Mouse (Mus musculus) ovary, adult 18-20 months (tissue): Measurements from ENCODE around the gene Ldlr.
A peak's percentile ranks its signal among the peaks of the same experiment; 100 is the strongest.
"Not testable (repeated sequence)": the region's sequence is repeated elsewhere in the genome, so short reads cannot be mapped to it uniquely, and the experiment has no call there.

Experiments
- DNase-seq: peaks from one replicate; pipeline ENCODE4 v3.0.0; 2022; ENCODE audit warnings: low spot score, mixed read lengths

Ldlr gene

DNA sequence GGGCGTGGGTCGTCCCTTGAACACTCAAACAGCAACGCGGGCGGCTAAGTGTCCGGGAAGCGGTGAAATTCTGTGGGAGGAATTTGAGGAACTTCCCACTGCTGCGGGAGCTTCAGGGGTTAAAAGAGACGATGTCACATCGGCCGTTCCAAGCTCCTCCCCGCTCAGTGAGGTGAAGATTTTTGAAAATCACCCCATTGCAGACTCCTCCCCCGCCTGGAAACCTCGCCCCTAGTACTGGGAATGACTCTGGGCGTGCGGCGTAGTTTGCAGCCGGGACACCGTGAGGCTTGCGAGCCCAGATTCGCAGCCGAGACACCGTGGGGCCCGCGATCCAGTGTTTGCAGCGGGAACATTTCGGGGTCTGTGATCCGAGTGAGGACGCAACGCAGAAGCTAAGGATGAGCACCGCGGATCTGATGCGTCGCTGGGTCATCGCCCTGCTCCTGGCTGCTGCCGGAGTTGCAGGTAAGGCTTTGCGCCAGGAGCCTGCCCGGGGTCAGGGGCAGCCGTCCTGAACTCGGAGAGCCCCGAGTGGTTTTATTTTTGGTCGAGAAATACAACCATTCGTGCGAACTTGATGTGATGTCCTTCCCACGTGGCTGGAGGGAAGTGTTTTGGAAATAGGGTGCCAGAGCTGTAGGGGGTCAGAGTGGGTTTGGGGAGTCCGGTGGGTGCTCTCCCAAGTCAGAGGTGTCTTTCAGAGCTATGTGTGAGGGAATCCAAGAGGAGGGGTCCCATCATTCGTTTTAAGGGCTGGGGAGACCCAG is at the start of gene Ldlr:
Ldlr (plus strand) TSS at position 107 of the 770 bp plus-strand sequence.
- DNase-seq: peak; percentile 83

- DNase-seq: no peak
Observed at GRCm38 (mm10) chr9:21677706-21678105, 45.6 kb upstream of the Ldlr start.

DNA sequence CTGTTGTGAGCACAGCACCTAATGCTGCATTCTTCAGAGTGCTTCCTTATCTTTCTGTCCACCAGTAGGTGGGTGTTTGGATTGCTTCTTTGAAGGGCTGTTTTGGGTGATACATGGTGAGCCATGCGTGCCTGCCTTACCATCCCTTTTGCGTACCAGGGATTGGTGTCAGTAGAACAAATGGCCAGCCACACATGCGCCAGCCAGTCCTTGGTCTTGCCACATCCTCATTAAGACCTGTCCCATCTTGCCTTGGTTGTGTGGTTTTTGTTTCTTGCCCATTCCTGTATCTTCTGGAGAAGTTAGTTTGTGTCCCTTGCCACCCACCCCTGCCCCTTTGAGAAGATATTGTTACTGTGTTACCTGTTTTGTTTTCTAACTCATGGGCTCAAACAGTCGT is 42.8 kb upstream of the Ldlr start:
- no peak for DNase-seq

DNA sequence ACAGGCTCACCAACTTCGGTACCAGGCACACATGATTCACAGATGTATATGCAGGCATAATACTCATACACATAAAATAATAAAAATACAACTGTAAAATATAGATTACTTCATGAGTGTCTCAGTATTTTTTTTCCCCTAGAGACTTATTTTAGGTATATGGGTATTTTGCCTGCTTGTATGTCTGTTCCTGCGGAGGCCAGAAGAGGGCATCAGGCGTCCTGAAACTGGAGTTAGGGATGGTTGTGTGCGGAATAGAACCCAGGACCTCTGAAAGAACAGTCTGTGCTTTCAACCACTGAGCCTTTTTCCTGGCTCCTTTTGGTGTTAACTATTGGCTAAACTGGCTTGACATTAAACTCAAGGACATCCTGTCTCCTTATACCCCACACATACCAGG is 40.5 kb upstream of the Ldlr start:
- no peak for DNase-seq

DNA sequence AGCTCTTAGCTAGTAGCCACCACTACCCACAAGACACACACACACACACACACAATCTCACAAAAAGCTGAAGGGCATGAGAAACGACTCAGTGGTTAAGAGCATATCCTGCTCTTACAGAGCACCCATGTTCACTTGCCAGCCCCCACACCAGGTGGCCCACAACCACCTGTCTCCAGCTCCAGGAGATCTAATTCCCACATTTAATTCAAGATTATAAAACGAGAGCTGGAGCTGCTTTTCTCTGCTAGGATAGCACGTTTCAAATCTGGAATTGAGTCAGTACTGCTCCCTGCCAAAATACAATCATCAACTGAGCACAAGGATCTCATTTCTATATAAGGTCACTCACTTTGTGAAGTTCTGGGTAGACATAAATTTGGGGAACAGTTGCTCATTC is 39.4 kb upstream of the Ldlr start:
- no peak for DNase-seq

- DNase-seq: no peak
Observed at GRCm38 (mm10) chr9:21688554-21688953, 34.7 kb upstream of the Ldlr start.

- DNase-seq: no peak
Observed at GRCm38 (mm10) chr9:21690031-21690430, 33.3 kb upstream of the Ldlr start.

- no peak for DNase-seq
Observed at GRCm38 (mm10) chr9:21691862-21692261, 31.4 kb upstream of the Ldlr start.

- no peak for DNase-seq
Observed at GRCm38 (mm10) chr9:21692491-21692890, 30.8 kb upstream of the Ldlr start.

GRCm38 (mm10) chr9:21694071-21694470 is 29.2 kb upstream of the Ldlr start:
- no peak for DNase-seq

DNA sequence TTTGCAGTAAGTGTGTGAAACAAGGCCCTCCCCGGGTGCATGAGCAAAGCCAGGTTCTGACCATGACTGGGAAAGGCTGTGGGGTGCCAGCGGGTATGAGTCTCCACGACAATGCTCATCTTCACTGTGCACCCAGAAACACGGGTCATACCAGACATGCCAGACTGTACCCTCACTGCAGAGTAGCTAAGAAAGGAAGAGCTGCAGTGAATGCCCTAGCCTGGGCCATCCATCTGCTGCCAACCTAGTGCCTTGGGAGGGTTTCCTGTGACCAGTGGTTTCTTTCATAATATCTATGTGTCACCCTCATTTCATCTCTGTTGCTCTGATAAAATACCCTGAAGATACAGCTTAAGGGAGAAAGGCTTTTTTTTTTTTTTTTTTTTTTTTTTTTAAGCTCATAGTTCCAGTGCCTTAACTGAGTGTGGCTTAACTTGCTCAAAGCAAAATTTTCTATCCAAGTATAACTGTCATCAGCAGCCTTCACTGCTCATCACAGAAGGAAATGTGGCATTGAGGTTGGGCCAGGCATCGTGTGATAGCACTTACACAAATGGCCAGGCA is 28.0 kb upstream of the Ldlr start:
- DNase-seq: no peak

GRCm38 (mm10) chr9:21697121-21697520 is 26.2 kb upstream of the Ldlr start:
- DNase-seq: no peak

GRCm38 (mm10) chr9:21699280-21699679 is 24.0 kb upstream of the Ldlr start:
- DNase-seq: not testable (repeated sequence)

- no peak for DNase-seq
Observed at GRCm38 (mm10) chr9:21701091-21701490, 22.2 kb upstream of the Ldlr start.

DNA sequence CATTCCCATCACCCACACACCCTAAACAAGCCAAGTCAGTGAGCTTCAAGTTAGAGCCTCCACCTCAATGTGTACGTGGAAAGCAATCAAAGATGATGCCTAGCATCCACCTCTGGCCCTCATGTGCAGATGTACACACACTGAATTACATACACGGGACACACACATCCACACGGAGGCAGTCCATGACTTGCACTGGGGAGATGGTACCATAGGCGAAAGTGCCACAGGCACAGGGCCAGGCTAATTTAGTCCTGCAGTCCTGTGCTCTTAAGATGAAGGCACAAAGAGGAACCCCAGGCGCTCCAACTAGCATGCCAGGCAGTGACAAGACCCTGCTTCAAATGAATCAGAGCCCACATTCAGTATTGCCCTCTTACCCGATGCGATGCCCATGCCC is 19.8 kb upstream of the Ldlr start:
- no peak for DNase-seq

DNA sequence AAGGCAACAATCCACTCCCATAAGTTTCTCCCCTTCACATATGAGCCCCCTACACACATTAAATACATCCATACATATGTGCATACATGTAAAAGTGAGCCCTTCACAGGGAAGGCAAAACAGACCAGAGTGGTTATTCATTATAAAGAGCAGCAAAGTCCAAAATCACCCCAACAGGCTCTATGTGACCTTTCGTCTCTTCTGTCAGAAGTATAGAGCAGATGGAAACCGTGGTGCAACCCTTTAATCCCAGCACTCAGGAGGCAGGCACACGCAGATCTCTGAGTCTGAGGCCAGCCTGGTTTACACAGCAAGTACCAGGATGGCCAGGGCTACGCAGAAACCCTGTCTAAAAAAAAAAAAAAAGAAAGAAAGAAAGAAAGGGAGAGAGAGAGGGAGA is 17.2 kb upstream of the Ldlr start:
- no peak for DNase-seq

GRCm38 (mm10) chr9:21706586-21707265 is 16.6 kb upstream of the Ldlr start:
- no peak for DNase-seq

- DNase-seq: no peak
Observed at GRCm38 (mm10) chr9:21709340-21709739, 13.9 kb upstream of the Ldlr start.

DNA sequence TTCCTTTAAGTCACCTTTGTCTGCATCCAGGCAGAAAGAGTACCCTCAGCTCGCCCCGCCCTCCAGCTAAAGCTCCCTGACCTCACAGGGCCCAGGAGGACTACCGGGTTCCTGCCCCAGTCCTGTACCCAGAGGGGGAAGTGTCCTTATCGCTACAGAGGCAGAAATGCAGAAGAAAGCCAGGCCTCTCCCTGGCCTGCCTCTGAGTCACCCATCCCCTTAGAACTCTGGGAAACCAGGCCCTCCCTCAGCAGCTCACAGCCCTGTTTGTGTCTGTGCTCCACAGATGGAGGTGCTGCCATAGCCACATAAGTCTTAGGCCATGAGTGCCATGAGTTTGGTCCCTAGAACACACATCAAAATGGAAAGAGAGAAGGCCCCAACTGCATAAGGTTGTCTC is 8.0 kb upstream of the Ldlr start:
- DNase-seq: peak; percentile 21

DNA sequence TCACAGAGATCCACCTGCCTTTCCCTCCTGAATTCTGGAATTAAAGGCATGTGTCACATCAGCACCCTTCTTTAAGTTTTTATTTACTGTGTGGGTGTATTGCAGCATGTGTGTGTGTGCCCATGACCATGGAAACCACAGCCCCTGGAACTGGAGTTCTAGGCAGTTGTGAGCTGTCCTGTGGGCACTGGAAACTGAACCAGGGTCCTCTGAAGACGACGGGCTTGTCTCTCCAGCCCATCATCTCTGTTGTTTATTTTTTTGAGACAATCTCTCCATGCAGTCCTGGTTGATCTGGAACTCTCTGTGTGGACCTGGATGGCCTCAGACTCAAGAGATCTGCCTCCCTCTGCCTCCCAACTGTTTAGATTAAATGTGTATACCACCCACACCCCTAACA is 6.3 kb upstream of the Ldlr start:
- no peak for DNase-seq

DNA sequence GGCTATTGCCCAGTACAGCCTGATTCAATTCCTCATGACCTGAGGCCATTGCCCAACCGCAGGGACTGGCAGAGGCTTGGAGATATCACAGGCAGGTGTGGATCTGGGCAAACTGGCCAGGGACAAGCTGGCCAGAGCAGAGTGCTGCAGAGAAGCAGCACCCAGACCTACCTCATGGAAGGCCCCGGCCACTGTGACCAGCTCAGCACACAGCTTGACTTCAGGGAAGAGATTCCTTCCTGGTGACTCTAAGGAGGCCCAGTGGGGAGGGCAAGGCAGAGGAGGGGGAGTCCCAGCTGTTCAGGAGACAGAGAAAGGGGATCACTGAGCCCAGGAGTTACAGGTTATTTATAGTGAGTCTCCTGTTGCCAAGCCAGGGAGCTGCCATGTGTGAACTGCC is 2.2 kb upstream of the Ldlr start:
- no peak for DNase-seq

- peak; percentile 92 for DNase-seq
Observed at GRCm38 (mm10) chr9:21724147-21724536, 859 bp downstream of the Ldlr start.
